Mouse (Mus musculus) CD4-positive naive resting alpha-beta T cell, adult 57 days (primary cell): ENCODE data around the gene Lrrc3. TPM values are rescaled to one million over a fixed set of nuclear protein-coding genes. Genes with fewer than 3 reads are reported as not detected.

Experiments
- total RNA-seq: library from RNA; stranded (reverse); gene quantifications from one replicate; pipeline ENCODE4 v1.2.4, GENCODE M21; 2023

Lrrc3 gene
- total RNA-seq, result not detected

GRCm38 (mm10) chr10:77902211-77902893 is at the start of gene Lrrc3:
TSS of gene Lrrc3 (minus strand) at chr10:77902536.

GRCm38 (mm10) chr10:77861675-77862074 is 40.7 kb downstream of the Lrrc3 start, which contains the start of gene Gm3285:
TSS of gene Gm3285 (plus strand) at chr10:77861975.

GRCm38 (mm10) chr10:77852559-77852958 is 49.8 kb downstream of the Lrrc3 start, which contains the start of gene Gm10318:
TSS of gene Gm10318 (plus strand) at chr10:77852859.

Other genes starting within 250 kb of the Lrrc3 start
- 0.44 TPM for gene Tspear, start 216.0 kb downstream of the Lrrc3 start, total RNA-seq
- not detected for gene Gm19402, start 211.8 kb downstream of the Lrrc3 start, total RNA-seq
- not detected for gene Gm9508, start 205.3 kb downstream of the Lrrc3 start, total RNA-seq
- gene Gm10272, start 195.9 kb downstream of the Lrrc3 start, total RNA-seq, result not detected
- not detected for gene Gm10024, start 191.1 kb downstream of the Lrrc3 start, total RNA-seq
- gene Gm10142, start 186.7 kb downstream of the Lrrc3 start, total RNA-seq, result not detected
- gene Krtap12-1, start 181.9 kb downstream of the Lrrc3 start, total RNA-seq, result not detected
- not detected for gene Gm10100, start 176.1 kb downstream of the Lrrc3 start, total RNA-seq
- not detected for gene Gm18596, start 159.9 kb downstream of the Lrrc3 start, total RNA-seq
- gene Gm9736, start 151.2 kb downstream of the Lrrc3 start, total RNA-seq, result not detected
- not detected for gene Gm3233, start 142.9 kb downstream of the Lrrc3 start, total RNA-seq
- not detected for gene Gm3238, start 131.2 kb downstream of the Lrrc3 start, total RNA-seq
- gene Gm7138, start 125.6 kb downstream of the Lrrc3 start, total RNA-seq, result not detected
- not detected for gene Gm3250, start 120.0 kb downstream of the Lrrc3 start, total RNA-seq
- gene Gm7137, start 114.3 kb downstream of the Lrrc3 start, total RNA-seq, result not detected
- gene Gm9639, start 107.5 kb downstream of the Lrrc3 start, total RNA-seq, result not detected
- gene Gm19668, start 103.4 kb downstream of the Lrrc3 start, total RNA-seq, result not detected
- not detected for gene Gm9507, start 90.7 kb downstream of the Lrrc3 start, total RNA-seq
- not detected for gene Gm2696, start 87.9 kb downstream of the Lrrc3 start, total RNA-seq
- gene Krtap10-4, start 75.4 kb downstream of the Lrrc3 start, total RNA-seq, result not detected
- not detected for gene Krtap10-10, start 66.6 kb downstream of the Lrrc3 start, total RNA-seq
- gene Gm36176, start 55.7 kb downstream of the Lrrc3 start, total RNA-seq, result not detected
- not detected for gene Gm10318, start 49.7 kb downstream of the Lrrc3 start, total RNA-seq
- gene Gm3285, start 40.6 kb downstream of the Lrrc3 start, total RNA-seq, result not detected
- gene Trpm2, start 68.0 kb upstream of the Lrrc3 start, total RNA-seq, result 3.9 TPM
- 6.7 TPM for gene 1810043G02Rik, start 76.0 kb upstream of the Lrrc3 start, total RNA-seq
- gene Pfkl, start 107.5 kb upstream of the Lrrc3 start, total RNA-seq, result 111 TPM
- not detected for gene Dnmt3l, start 139.4 kb upstream of the Lrrc3 start, total RNA-seq
- gene Aire, start 141.1 kb upstream of the Lrrc3 start, total RNA-seq, result not detected
- gene Icosl, start 166.8 kb upstream of the Lrrc3 start, total RNA-seq, result 14.0 TPM